ENCODE assay signal across 14 mouse cellular contexts in the genomic region with DNA sequence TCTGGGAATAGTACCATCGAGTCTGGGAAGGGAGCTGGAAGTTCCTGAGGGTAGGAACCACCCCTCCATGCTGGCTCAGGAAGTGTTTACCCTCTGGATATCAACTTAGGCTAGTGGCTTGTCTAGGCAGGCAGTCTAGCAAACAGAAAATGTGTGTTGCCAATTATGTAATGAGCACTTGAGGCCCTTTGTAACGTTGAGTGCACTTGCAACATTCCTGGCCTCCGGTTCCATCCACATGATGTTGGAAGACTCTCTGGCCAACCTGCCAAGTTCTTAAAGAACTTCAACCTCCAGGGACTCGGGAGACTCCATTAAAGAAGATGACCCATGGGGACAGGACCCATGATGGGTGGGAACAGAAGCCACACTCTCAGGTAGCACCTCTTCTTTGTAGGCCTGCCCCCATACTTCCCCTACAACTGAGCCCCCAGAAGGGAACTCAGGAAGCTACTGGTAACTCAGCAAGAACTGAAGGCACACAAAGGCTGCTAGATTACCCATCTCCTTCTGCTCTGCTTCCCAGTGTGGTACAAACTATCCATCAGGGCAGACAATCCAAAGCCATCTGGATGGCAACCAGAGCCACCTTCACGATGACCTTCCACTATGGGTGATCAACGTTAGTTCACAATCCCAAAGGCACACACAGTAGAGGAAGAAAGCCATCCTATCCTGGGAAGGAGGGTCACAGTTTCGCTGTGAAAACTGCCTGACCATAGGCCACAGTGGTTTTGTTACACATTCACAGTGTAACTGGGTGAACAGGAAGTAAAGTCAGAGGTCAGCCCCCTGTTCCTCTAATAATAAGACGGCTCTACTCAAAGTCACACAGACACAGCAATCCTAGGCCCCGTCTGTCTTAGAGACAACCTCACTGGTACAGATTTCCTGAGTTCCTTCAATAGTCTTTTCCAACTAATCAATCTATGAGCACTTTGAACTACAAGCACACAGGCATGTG.
DNase-seq lines count a peak whose midpoint lies in the region; ATAC-seq and TF ChIP-seq lines count a peak whose summit lies in the region.
"Had no signal": no experiment of that assay in that cellular context is flagged by ENCODE, and none has a peak within 500 bp of the region (broad histone marks: within the 10 kb centered on the region; RNA-seq: fewer than 3 reads in every experiment).

No protein-coding gene starts in this region.

- no peaks in the 10 kb centered on the region for H3K36me3 ChIP-seq in heart, adult 2 months (ENCODE audit: control insufficient read depth, insufficient read depth, low read length)
- H3K36me3 ChIP-seq in heart, embryonic 12.5 days = no peaks in the 10 kb centered on the region
- no peaks in the 10 kb centered on the region for H3K36me3 ChIP-seq in lung, postnatal 0 days (ENCODE audit: insufficient read depth, low read length)
- no peaks in the 10 kb centered on the region for H3K36me3 ChIP-seq in hindbrain, embryonic 10.5 days
- no peaks in the 10 kb centered on the region for H3K36me3 ChIP-seq in limb, embryonic 10.5 days
- H3K36me3 ChIP-seq: limb, embryonic 12.5 days; midbrain, embryonic 15.5 days; neural tube, embryonic 13.5 days had no signal

- H3K79me2 ChIP-seq in heart, adult 2 months (replicated peaks; ENCODE audit: control insufficient read depth, insufficient read depth, low read length) = 0 out of 2 replicates have a peak, but pooled peaks cover 1% of the 10 kb centered on the region

- no peak overlapping the region for H3K9ac ChIP-seq in heart, adult 2 months (ENCODE audit: low read depth, low read length)
- no peak overlapping the region for H3K9ac ChIP-seq in heart, embryonic 12.5 days
- H3K9ac ChIP-seq in lung, postnatal 0 days (replicated peaks; ENCODE audit: low read depth) = no peak overlapping the region
- H3K9ac ChIP-seq: limb, embryonic 12.5 days; midbrain, embryonic 15.5 days; neural tube, embryonic 13.5 days had no signal

- H3K9me3 ChIP-seq in heart, embryonic 12.5 days (replicated peaks) = 0 out of 2 replicates have a peak, but pooled peaks cover 3% of the 10 kb centered on the region
- H3K9me3 ChIP-seq in lung, postnatal 0 days (ENCODE audit: low read length) = no peaks in the 10 kb centered on the region
- no peaks in the 10 kb centered on the region for H3K9me3 ChIP-seq in hindbrain, embryonic 10.5 days
- H3K9me3 ChIP-seq in limb, embryonic 10.5 days (replicated peaks) = no peaks in the 10 kb centered on the region
- H3K9me3 ChIP-seq: midbrain, embryonic 15.5 days; neural tube, embryonic 13.5 days had no signal

- no peaks in the 10 kb centered on the region for H3K27me3 ChIP-seq in heart, adult 2 months (ENCODE audit: control insufficient read depth, insufficient read depth, low read length)
- no peaks in the 10 kb centered on the region for H3K27me3 ChIP-seq in heart, embryonic 12.5 days (replicated peaks)
- no peaks in the 10 kb centered on the region for H3K27me3 ChIP-seq in lung, postnatal 0 days (replicated peaks; ENCODE audit: insufficient read depth, low read length)
- no peaks in the 10 kb centered on the region for H3K27me3 ChIP-seq in hindbrain, embryonic 10.5 days (ENCODE audit: insufficient read depth, poor library complexity, severe bottlenecking)
- no peaks in the 10 kb centered on the region for H3K27me3 ChIP-seq in limb, embryonic 10.5 days (ENCODE audit: low read depth, poor library complexity, severe bottlenecking)
- H3K27me3 ChIP-seq: midbrain, embryonic 15.5 days; neural tube, embryonic 13.5 days had no signal

- no peak for TF ChIP-seq CTCF in heart, adult 2 months (IDR thresholded peaks at IDR 0.05)
- no peak for TF ChIP-seq CTCF in lung, postnatal 0 days (IDR thresholded peaks at IDR 0.05)

- TF ChIP-seq POLR2A in heart, adult 2 months (IDR thresholded peaks at IDR 0.05; ENCODE audit: insufficient read depth, low read depth, low read length) = no peak

- H3K4me3 ChIP-seq in heart, adult 2 months = no peak overlapping the region
- no peak overlapping the region for H3K4me3 ChIP-seq in heart, embryonic 12.5 days
- H3K4me3 ChIP-seq in lung, postnatal 0 days (ENCODE audit: low read depth, low read length) = no peak overlapping the region
- H3K4me3 ChIP-seq in hindbrain, embryonic 10.5 days = no peak overlapping the region
- no peak overlapping the region for H3K4me3 ChIP-seq in limb, embryonic 10.5 days
- H3K4me3 ChIP-seq: erythroblast, embryonic 14.5 days; limb, embryonic 12.5 days; midbrain, embryonic 15.5 days; neural tube, embryonic 13.5 days had no signal

- 47% methylated on average over 9 of the region's 9 CpGs for WGBS in heart, adult 2 months
- 68% methylated on average over 9 of the region's 9 CpGs for WGBS in heart, embryonic 12.5 days
- whole genome bisulfite sequencing in lung, postnatal 0 days = 64% methylated on average over 9 of the region's 9 CpGs
- WGBS in hindbrain, embryonic 10.5 days = 81% methylated on average over 9 of the region's 9 CpGs
- 77% methylated on average over 9 of the region's 9 CpGs for WGBS in limb, embryonic 10.5 days

- peaks cover 7% of the 10 kb centered on the region for H3K4me1 ChIP-seq in heart, adult 2 months (ENCODE audit: control insufficient read depth, insufficient read depth, low read length)
- peaks cover 20% of the 10 kb centered on the region for H3K4me1 ChIP-seq in heart, embryonic 12.5 days (replicated peaks)
- H3K4me1 ChIP-seq in lung, postnatal 0 days (ENCODE audit: insufficient read depth, low read depth, low read length) = no peaks in the 10 kb centered on the region; the same call in 1 of the 2 replicates
- peaks cover 21% of the 10 kb centered on the region for H3K4me1 ChIP-seq in hindbrain, embryonic 10.5 days (replicated peaks)
- peaks cover 19% of the 10 kb centered on the region for H3K4me1 ChIP-seq in limb, embryonic 10.5 days

- peak overlapping the region; percentile 38 for H3K27ac ChIP-seq in heart, adult 2 months
- no peak overlapping the region for H3K27ac ChIP-seq in heart, embryonic 12.5 days (ENCODE audit: poor library complexity, severe bottlenecking)
- no peak overlapping the region for H3K27ac ChIP-seq in lung, postnatal 0 days (ENCODE audit: low read length)
- H3K27ac ChIP-seq in hindbrain, embryonic 10.5 days = no peak overlapping the region
- no peak overlapping the region for H3K27ac ChIP-seq in limb, embryonic 10.5 days
- H3K27ac ChIP-seq: limb, embryonic 12.5 days; midbrain, embryonic 15.5 days; neural tube, embryonic 13.5 days had no signal

- no peak for ATAC-seq in heart, embryonic 12.5 days (ENCODE audit: insufficient number of reproducible peaks, low FRiP score)
- peak; percentile 93 for ATAC-seq in lung, postnatal 0 days
- ATAC-seq: CD4-positive, CD25-positive, alpha-beta regulatory T cell, adult 4 months; midbrain, embryonic 15.5 days had no signal

- peak; percentile 87 for TF ChIP-seq EP300 in heart, adult 2 months (IDR thresholded peaks at IDR 0.05; ENCODE audit: insufficient read depth, low read depth, low read length)
- peak; percentile 92 for TF ChIP-seq EP300 in lung, postnatal 0 days (IDR thresholded peaks at IDR 0.05)

- intact Hi-C loops in heart, adult 2 months (cut with DNase I) = no loop called here

- H3K4me2 ChIP-seq in heart, embryonic 12.5 days = no peak overlapping the region
- H3K4me2 ChIP-seq in lung, postnatal 0 days (replicated peaks; ENCODE audit: low read depth, low read length) = no peak overlapping the region
- H3K4me2 ChIP-seq: limb, embryonic 12.5 days; midbrain, embryonic 15.5 days; neural tube, embryonic 13.5 days had no signal

- DNase-seq in heart, adult 2 months = peak; percentile 51 to 63
- peak; percentile 35 for DNase-seq in R1 (ENCODE audit: low read depth, low spot score)
- peak; percentile 67 to 70 for DNase-seq in heart, adult 9 months (ENCODE audit: low spot score in 2 of 2)
- DNase-seq in lung, postnatal 0 days (ENCODE audit: low spot score) = peak; percentile 87
- no peak for DNase-seq in right cerebral cortex, postnatal 25 days
- no peak for DNase-seq in hindbrain, embryonic 10.5 days (ENCODE audit: low spot score)
- DNase-seq in limb, embryonic 10.5 days (ENCODE audit: low spot score) = no peak
- DNase-seq: right cerebral cortex, adult 18-20 months had no signal

Comparison
In these comparisons a context has a peak if more than half of its experiments do, and no peak if none do; other contexts are left out.
1. DNase-seq: peak in heart, adult 2 months (2 of 2), R1 (single experiment), heart, adult 9 months (2 of 2) and lung, postnatal 0 days (single experiment); none in right cerebral cortex, postnatal 25 days (single experiment), hindbrain, embryonic 10.5 days (single experiment) and limb, embryonic 10.5 days (single experiment).